Mouse (Mus musculus) adrenal gland, adult 8-10 months (tissue): ENCODE measurements around the gene Wrap73. TPM values are rescaled to one million over a fixed set of nuclear protein-coding genes. Genes with fewer than 3 reads are reported as not detected.

ENCODE experiments used
- DNase-seq: peaks from one replicate; pipeline ENCODE4 v3.0.0; 2022
- total RNA-seq, 4 experiments: library from RNA; stranded (reverse); gene quantifications; 2 replicates each; pipeline ENCODE4 v1.2.4; 2022

The Wrap73 gene
- 10 to 100 TPM; 21.6 to 28.6 (median 22.8) TPM for total RNA-seq

DNA sequence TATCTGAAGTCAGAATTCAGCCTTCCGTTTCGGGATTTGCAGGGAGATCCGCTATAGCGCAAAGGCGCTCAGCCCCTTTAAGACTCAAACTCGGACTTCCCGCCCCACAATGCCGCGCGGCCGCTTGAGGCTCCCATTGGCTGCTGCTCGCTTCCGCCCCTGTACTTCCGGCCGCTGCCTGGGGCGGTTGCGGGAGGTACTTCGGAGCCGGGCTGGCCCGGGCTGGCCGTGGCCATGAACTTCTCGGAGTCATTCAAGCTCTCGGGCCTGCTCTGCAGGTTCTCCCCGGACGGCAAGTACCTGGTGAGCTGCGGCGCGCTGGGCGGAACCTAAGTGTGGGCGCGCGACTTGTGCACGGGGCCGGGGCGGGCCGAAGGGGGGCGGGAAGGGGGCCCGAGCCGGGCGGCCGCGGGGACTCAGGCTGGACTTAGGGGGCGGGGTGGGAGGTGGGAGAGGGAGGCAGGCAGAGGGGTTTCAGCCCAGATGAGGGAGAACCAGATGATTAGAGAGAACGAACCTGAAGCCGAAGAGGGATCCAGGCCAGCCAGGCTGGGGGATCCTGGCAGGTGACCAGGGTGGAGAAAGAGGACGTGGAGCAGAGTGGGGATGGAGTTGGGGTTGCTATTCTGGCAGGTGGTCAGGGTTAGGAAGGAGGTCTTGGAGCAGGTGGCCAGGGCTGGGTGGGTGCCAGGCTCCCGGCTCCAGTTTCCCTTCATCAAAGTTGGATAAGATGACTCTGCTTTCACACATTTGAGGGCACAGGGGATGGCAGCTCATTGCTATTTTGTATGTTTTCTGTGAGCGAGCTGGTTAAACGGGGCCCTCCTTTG lies at the start of gene Wrap73:
Wrap73 (plus strand) TSS at position 162 of the 830 bp plus-strand sequence.
- peak; percentile 87 for DNase-seq

DNA sequence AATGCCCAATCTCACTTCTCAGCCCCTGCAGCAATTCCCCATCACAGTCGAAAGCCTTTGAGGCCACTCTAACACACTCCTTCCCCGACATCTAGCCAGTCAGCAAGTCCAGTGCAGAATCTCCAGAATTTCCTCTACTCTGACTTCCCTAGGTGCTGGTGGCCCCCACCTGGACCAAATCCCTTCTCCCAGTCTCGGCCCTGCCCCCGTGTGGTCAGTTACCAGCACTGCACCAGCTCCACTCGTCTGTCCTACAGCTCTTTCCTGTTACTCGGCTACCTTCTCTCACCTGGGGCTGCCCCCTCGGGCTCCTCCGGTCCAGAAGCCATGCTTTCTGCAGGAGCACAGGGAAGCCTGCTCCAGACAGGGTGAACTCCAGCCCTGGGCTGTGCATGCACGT lies 49.0 kb upstream of the Wrap73 start:
- no peak for DNase-seq

DNA sequence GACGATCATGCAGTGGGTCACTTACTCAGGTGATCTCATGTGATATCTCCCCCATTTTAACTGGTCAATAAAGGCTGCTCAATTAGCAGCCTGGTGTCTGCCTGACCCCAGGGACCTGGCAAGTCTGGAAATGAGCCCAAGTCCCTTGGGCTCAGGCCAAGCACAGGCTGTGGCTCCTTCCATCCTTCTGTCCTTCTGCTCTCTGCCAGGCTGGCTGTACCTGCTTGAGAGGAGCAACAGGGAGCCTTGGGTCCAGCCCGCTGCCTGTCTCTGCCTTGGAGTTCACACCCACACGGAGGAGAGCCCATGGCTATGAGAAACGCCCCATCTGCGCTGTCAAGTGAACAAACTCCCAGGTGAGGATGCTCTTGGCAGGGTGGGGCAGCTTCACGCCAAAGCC lies 46.1 kb upstream of the Wrap73 start:
- DNase-seq: no peak

DNA sequence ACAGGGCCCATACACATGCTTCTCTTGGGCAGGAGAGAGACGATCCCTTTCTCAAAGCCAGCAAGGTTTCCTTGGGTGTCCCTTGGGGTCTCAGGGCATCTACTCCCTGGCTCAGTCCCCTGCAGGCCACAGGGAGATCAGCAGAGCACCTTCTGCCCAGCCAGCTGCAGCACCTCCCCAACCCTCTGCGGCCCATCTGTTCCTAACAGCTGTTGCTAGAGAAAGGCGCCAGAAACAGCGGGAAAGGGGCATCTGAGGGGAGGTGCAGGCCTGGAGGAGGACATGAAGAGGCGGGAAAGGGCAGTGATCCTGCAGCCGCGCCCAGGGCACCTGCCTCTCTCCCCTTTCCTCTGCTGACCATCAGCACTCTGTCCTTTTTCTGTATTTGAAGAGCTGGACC lies 42.8 kb upstream of the Wrap73 start:
- DNase-seq: no peak

DNA sequence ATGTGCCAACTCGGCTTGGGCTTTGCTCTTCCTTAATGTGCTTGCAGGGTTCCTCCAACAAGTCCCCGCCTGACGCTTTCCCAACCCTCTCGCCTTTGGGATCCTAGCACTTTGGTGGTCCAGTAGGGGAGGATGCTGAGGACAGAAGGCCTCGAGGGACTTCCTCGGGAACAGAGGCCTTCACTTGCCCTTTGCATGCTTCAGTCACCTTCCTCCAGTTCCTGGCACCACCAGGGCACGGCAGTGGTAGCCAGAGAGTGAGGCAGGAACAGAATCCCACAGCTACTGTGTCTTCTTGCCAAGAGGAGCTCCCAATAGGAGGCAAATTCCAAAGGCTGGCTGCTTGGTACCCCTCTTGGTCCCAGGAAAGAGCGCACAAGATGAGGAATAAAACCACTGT lies 38.8 kb upstream of the Wrap73 start:
- DNase-seq: no peak

DNA sequence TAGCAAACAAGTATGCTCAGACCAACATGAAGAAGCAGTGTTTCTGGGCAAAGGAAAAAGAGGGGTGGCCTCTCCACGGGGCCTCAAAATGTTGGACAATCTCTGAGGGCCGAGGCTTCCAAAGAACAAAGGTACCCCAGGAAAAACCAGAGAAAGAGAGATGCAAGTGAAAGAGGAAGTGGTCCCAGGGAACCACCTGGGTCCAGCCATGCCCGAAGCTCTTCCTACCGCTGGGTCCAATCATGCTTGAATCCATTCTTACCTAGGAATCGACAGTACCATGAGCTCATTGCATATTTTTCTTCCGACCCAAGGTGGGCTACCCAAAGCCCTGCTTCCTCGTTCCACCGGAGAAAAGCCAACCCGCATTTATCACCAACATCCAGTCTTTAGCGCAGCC lies 38.3 kb upstream of the Wrap73 start:
- no peak for DNase-seq

DNA sequence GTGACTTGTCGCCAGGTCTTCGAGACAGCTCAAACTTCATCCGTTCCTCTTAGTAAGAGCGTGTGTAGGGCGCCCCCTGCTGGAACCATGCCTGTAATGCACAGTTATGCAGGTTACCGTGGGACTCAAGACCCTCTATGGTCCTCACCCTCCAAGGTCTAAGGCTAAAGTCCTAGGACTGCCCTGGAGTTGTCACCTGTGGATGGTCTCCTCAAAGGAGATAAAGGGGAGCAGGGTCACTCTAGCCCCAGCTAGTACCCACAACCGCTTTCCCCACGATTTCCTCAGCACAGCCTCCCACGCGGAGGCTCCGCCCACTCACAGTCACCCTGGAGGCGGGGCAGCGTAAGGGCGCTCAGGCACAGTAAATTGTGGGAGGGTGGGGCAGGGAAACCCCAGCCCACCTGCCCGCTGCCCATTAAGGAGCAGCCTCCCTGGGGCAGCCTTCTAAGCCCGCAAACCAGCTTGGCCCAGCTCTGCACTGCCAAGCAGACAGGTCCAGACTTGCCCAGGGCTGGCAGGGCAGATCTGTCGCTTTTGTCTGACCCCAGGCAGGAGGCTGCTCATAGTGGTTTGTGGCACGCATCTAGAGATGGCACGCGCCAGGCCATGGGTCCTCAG lies 36.7 kb upstream of the Wrap73 start:
- peak; percentile 10 for DNase-seq

DNA sequence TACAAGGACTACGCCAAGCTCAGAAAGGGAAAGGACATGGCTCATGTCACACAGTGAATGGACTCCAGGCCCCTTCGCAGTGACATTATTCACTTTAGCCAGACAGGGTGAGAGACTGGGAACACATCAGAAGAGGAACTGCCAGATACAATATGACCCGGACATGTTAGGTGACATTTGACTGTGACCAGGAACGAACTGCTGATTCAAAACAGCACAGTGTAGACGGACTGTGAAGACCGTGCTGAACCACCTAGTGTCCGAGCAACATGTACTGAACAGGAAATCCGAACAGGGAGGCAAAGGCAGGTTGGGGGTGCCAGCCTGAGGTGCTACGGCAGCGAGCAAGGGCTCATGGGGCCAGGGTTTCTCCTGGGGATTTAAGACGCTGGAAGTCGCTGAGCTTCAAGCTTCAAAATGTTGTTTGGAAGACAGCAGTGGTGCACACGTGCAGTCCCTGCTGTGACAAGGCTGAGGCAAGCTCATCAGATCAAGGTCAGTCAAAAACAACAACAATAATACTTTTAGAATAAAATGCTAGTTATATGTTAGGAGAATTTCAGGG lies 35.6 kb upstream of the Wrap73 start:
- no peak for DNase-seq

DNA sequence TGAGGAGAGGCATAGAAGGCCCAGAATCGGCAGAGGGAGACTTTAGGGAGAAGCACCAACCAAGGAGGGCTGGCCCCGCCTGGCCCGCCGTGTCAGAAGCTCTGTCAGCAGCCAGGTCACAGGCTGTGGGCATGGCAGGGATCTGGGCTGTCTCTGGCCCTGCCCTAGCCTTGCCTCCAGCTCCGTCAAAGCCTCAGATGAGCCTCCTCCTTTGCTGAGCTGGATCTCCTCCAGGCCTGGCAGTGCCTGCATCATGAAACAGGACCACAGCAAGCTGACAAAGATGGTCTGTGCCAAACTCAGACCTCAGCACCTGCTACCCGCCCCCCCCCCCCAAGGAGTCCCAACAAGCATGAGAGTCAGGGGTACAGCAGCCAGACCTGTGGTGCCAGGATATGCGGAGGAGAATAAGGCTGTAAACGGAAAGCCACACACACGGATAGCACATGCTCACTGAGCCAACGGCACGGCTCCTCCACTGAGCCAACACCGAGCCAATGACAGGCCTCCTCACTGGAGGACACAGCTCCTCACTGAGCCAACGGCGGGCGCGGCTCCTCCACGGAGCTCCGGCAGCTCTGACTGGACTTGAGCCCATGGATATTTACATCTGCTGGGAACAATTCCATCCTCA lies 32.8 kb upstream of the Wrap73 start:
- no peak for DNase-seq

DNA sequence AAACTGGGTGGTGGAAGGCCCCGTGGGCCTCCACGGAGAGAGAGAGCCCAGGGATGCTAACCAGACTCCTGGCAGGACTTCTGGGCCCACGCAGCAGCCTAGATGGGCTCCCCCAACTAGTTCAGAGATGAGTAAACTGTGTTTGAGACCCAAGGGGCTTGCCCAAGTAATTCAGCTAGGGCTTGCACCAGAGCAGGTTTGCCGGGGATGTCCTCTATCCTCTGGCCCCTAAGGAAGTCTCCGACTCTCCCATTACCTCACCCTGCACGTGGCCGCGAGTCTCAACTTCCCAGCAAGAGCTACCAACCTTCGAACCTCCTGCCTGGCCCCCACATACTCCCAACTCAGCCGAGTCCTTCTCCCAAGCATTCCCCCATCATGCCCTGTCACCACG lies 32.3 kb upstream of the Wrap73 start:
- DNase-seq: no peak

DNA sequence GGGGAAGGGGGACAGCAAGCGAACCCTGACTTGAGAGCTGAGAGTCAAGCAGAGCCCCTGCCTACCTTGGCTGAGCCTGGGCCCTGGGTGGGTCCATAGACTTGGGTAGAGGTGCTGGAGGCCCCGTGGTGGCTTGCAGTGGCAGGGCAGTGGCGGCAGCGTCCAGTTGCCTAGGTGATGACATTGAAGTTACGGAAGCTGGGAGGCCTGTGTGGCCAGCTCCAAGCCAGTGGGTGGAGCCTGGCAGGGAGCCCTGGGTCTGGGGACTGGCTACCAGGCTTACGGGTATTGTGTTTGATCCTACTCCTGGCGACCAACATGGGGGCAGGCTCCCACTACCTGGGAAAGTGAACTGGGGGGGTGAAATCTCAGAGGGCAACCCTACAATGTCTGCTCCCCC lies 25.8 kb upstream of the Wrap73 start:
- DNase-seq: peak; percentile 4

DNA sequence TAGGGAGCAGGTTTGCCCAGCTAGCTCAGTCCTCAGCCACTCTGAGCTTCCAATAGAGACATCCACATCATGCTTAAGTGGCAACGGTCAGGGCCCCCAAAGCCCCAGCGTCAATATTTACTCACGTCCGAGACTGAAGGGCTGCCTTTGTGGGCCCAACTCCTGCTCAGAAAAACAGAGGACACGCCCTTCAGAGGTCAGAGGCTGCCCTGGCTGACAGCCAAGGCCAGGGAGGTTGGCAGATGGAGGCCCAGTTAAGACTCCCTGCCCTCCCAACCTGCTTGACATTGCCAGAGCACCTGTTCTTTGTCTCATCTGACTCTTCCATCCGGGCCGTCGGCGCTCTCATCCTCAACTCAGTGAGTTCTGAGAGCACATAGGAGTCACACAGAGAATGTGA lies 23.4 kb upstream of the Wrap73 start:
- DNase-seq: no peak

DNA sequence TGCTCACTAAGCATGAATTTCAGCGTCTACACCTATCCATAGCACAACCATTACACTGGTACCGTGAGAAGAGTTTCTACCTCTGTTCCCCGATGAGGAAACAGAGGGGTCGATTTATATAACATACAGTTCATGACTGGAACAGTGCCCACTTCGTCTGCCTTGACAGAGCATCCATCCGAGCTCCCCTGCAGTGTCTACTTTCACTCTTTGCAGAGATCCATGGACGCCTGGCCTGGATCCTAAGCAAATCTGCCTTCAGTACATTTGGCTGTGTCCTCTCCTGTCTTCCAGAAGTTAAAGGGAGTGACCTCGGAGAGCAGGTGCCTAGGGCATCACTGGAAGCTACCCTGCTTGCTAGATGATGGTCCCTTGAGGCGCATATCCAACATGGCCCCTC lies 23.0 kb upstream of the Wrap73 start:
- no peak for DNase-seq

DNA sequence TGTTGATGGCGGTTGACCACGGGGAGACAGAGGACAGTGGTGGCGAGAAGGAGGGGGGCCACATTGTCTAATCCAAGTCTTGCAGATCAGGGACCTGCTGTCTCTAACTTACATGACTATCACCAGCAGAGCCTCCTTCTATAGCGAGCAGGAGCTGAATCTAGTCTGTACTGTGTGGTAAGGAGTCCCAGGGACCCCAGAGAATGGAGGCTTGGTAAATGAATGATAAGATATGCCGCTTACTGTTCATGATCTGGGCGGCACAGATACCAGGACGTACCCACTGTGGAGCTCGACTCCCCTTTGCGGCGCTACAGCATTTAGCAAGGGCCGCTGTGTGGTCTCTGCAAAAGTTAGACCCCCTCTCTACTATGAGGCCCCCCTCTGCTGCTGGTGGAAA lies 20.4 kb upstream of the Wrap73 start:
- DNase-seq: no peak

DNA sequence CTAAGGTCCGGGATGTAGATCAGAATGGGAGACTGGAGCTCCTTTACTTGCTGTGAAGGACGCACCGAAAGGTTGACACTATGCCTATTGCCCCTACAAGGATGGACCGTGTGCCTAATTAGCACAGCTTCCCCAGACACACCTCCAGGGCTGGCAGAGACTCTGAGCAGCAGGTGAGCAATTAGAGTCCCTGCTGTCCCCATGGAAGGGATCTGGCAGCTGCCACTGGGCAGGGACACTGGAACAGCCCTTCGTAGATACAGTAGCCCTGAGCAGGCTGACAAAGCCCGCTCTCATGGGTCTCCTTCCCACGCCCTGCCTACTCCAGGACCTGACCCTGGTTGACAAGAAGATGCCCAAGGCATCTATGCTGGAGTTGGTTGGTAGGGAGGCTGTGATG lies 19.8 kb upstream of the Wrap73 start:
- no peak for DNase-seq

DNA sequence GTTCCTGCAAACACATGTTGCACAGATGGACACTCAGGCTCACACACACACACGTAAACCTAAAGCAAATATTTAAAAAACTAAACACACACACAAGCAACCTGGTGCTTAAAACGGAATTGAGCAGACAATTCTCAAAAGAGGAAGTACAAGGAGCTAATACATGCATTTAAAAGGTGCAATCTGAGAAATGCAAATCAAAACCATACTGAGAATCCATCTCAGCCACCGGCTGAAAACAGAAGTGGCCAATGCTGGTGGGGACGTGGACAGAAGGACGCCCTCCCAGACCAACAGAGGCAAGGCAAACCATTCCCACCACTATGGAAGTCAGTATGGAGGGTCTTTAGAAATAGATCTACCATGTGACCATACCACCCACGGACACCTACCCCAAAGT lies 18.6 kb upstream of the Wrap73 start:
- no peak for DNase-seq

DNA sequence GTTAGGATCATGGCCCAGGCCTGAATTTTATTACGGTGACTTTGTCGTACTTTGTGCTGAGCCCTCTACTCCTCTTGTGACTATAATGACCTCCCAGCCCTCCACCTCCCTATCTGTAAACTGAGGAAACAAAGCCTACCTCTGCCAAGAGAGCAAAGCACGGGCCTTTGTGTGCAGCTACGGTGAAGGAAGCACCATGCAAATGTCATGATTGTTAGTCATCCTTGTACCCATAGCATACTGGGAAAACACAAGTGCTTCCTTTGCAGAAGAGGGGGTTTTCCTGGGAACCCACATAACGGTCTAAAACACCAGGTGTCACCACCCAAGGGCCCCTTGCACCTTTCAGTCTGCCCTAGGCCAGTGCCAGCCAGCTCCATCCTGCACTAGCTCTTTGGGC lies 17.0 kb upstream of the Wrap73 start:
- DNase-seq: no peak

DNA sequence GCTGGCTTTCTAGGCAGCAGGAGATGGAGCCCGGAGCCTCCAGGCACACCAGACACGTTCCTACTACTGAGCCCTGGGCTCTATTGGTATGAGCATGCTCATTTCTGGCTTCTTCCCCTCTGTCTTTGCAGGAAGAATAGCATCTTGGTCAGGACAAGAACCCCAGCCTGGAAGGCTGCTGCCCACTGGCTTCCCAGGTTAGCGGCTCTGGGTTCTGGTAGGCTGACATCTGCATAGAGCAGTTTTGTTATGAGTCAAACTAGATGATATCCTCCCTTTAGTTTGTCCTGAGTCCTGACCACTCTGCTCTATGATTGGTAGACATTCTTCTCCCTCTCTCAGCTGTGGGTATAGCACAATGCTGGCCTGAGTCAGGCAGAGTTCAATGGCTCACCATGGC lies 14.9 kb upstream of the Wrap73 start:
- no peak for DNase-seq

DNA sequence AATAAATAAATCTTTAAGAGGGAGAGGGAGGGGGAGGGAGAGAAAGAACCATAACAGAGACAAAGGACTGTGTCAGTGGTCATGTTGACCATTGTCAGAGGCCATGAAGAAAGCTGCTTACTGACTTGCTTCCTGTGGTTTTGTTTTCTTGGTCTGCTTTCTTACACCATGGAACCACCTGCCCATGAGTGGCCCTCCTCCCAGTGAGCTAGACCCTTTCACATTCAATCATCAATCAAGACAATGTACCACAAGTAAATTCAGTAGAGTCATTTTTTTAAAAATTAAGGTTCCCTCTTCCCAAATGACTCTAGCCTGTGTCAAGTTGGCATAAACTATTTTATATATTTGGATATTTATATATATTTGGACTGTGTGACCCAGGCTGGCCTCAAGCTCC lies 12.2 kb upstream of the Wrap73 start:
- DNase-seq: no peak

DNA sequence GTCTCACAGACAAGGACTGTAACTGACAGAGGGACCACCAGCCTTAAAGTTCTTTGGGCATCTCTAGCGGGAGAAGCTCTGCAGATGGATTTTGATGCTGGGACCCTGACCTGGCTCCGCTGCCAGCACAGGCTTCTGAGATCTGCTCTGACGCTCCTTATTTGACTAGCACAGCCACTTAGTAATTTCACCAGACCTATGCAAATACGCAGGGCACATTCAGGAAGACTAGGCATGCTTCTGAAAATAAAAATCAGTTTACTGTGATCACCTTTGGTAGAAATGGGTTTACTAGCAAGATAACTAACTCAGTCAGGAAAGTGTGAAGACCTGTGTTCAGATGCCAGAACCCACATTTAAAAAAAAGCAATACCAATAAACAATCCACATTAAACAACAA lies 10.3 kb upstream of the Wrap73 start:
- DNase-seq: no peak

DNA sequence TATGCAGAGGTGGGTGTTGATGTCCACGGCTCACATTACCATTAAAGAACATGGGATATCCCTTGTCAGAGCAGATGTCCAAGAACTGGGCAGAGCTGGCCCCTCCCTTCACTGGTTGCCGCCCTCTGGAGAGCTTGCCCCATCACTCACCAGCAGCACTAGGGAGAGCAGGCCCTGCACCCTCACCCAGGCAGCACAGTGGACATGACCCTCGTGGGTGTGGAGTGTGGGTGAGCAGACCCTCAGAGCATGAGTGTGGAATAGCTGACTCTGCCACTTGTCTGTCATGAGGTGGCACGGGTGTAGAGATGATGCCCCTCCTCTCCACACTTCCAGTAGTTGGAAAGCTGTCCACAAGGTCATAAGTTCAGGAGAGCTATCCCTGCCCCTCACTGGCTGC lies 7.4 kb upstream of the Wrap73 start:
- DNase-seq: no peak

DNA sequence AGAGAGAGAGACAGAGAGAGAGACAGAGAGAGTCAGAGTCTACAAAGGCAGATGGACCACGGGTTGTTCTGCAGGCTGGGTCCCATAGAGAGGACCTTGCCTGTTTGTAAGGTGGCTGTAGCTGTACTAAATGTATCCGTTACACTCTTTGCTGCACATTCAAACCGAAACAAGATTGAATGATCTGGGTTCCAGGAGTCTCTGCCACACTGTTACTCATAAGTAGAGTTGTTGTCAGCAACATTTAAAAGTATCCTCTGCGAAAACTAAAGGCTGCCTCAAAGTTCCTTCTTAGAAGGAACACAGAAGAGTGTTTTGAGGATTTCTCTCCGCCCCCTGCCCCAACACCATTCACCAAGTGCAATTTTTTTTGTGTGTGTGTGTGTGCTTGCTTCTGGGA lies 5.0 kb upstream of the Wrap73 start:
- DNase-seq: no peak

DNA sequence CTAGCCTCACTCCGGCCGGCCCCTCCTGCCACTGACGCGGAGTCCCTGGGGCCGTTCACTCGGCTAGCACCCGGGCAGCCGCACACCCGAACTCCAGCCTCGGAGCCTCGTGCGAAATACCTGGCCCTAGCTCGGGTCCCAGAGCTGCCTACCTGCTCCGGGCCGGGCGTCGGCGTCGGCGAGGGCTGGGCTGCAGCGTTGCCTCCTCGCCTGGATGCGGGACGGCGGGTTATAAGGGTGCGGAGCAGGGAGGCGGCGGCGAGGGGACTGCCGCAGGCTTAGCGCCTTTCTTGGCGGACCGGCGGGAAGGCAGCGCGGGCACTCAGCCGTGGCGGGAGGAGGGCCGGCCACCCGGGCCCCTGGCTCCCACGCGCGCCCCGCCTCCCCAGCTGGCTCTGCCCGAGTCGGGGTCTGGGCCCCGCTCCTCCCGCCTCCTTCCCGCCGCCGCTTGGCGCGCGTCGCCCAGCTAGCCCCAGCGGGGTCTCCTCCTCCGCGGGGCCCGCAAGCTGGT lies 2.4 kb upstream of the Wrap73 start:
- no peak for DNase-seq

DNA sequence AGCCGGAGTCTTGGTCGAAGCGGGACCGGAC lies 2.2 kb upstream of the Wrap73 start, which contains the start of gene Trp73:
Trp73 (minus strand) TSS at position 27 of the 31 bp plus-strand sequence.
- no peak for DNase-seq
